Mouse (Mus musculus): ENCODE results near the gene Tpcn2.
A peak's percentile ranks its signal among the peaks of the same experiment; 100 is the strongest.

The Tpcn2 gene

GRCm38 (mm10) chr7:145159283-145160240 lies 124.2 kb downstream of the Tpcn2 start:
- DNase-seq (ENCODE audit: low read depth, low spot score): no peak

GRCm38 (mm10) chr7:145155666-145156065 lies 128.1 kb downstream of the Tpcn2 start:
- DNase-seq (ENCODE audit: low read depth, low spot score): no peak

- DNase-seq (ENCODE audit: low read depth, low spot score): peak; percentile 53
Observed at GRCm38 (mm10) chr7:145154066-145154465, 129.7 kb downstream of the Tpcn2 start.

- no peak for DNase-seq (ENCODE audit: low read depth, low spot score)
Observed at GRCm38 (mm10) chr7:145151845-145152244, 132.0 kb downstream of the Tpcn2 start.

GRCm38 (mm10) chr7:145148902-145149301 lies 134.9 kb downstream of the Tpcn2 start:
- DNase-seq (ENCODE audit: low read depth, low spot score): no peak

GRCm38 (mm10) chr7:145147973-145148698 lies 135.7 kb downstream of the Tpcn2 start:
- DNase-seq (ENCODE audit: low read depth, low spot score): no peak

GRCm38 (mm10) chr7:145146252-145146930 lies 137.4 kb downstream of the Tpcn2 start:
- peak; percentile 84 for DNase-seq (ENCODE audit: low read depth, low spot score)

GRCm38 (mm10) chr7:145143502-145144070 lies 140.2 kb downstream of the Tpcn2 start:
- peak; percentile 51 for DNase-seq (ENCODE audit: low read depth, low spot score)

- peak; percentile 74 for DNase-seq (ENCODE audit: low read depth, low spot score)
Observed at GRCm38 (mm10) chr7:145140656-145141055, 143.2 kb downstream of the Tpcn2 start.

GRCm38 (mm10) chr7:145139576-145139975 lies 144.2 kb downstream of the Tpcn2 start:
- DNase-seq (ENCODE audit: low read depth, low spot score): no peak

GRCm38 (mm10) chr7:145139100-145139499 lies 144.7 kb downstream of the Tpcn2 start:
- peak; percentile 18 for DNase-seq (ENCODE audit: low read depth, low spot score)

GRCm38 (mm10) chr7:145137871-145138270 lies 145.9 kb downstream of the Tpcn2 start:
- no peak for DNase-seq (ENCODE audit: low read depth, low spot score)

GRCm38 (mm10) chr7:145136831-145137230 lies 147.0 kb downstream of the Tpcn2 start:
- no peak for DNase-seq (ENCODE audit: low read depth, low spot score)

Data from 3T3-L1 (cell line).